Mouse (Mus musculus): ENCODE data around the gene Zfp984. TPM values are rescaled to one million over a fixed set of nuclear protein-coding genes. Genes with fewer than 3 reads are reported as not detected.
"Not testable (repeated sequence)": the region's sequence is repeated elsewhere in the genome, so short reads cannot be mapped to it uniquely, and the experiment has no call there.

Gene Zfp984
- 3.7 and 4.0 TPM in 2 replicates for polyA plus RNA-seq (2012; rRNA removed)

DNA sequence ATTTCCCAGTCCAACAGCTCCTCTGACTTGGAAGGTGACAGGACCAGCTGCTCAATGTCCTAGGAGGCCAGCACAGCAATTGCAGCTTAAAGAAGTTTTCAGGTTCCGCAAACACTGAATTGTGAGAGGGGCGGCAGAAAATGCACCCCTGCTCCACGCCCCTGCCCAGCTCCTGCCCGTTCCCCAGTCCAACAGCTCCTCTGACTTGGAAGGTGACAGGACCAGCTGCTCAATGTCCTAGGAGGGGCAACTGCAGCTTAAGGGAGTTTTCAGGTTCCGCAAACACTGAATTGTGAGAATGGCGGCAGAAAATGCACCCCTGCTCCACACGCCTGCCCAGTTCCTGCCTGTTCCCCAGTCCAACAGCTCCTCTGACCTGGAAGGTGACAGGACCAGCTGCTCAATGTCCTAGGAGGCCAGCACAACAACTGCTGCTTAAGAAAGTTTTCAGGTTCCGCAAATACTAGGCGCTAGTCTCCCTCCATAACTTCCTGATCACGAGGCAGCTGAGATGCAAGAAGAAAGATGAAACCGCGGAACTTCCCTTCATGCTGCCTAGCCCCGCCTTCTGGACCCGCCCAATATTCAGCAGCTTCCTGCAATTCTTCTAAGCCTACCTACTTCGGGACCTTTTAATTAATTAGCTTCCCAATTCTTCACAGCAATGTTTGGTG lies at the start of gene Zfp984:
TSS of gene Zfp984 (minus strand) at position 497 of the 674 bp plus-strand sequence.
- H3K4me3 ChIP-seq (ENCODE audit: insufficient read depth, low read length) = peak within 1 kb of the TSS; percentile 31
- H3K4me1 ChIP-seq (ENCODE audit: control insufficient read depth, insufficient read depth, low read length); H3K27ac ChIP-seq (ENCODE audit: insufficient read depth, low read length): not testable (repeated sequence)

DNA sequence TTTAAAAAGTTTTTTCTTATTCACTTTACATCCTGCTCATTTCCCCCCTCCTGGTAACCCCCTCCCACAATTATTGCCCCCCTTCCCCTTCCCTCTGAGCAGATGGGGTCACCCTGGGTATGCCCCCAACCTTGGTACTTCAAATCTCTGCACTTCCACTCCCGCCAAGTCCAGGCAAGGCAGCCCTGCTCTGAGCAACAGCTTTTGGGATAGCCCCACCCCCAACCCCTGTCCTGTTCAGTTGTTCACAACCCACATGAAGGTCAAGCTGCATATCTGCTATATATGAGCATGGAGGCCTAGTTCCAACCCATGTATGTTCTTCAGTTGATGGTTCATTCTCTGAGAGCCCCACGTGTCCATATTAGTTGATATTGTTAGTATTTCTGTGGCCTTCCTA lies 41.2 kb upstream of the Zfp984 start:
- Histone ChIP-seq H3K27ac (ENCODE audit: insufficient read depth, low read length) (no peak overlapping the region), H3K4me3 (ENCODE audit: insufficient read depth, low read length) (no peak overlapping the region), H3K4me1 (ENCODE audit: control insufficient read depth, insufficient read depth, low read length) (no peaks in the 10 kb centered on the region)
- TF ChIP-seq POLR2A (IDR thresholded peaks at IDR 0.05; ENCODE audit: extremely low read depth, insufficient read depth, low read length) (no peak), CTCF (IDR thresholded peaks at IDR 0.05; ENCODE audit: extremely low read depth, insufficient read depth, low read length) (no peak)

GRCm38 (mm10) chr4:147848584-147848991 lies 39.0 kb upstream of the Zfp984 start:
- TF ChIP-seq POLR2A (IDR thresholded peaks at IDR 0.05; ENCODE audit: extremely low read depth, insufficient read depth, low read length) (no peak), CTCF (IDR thresholded peaks at IDR 0.05; ENCODE audit: extremely low read depth, insufficient read depth, low read length) (no peak)
- Histone ChIP-seq H3K27ac (ENCODE audit: insufficient read depth, low read length) (peak overlapping the region; percentile 66; the same call in 1 of the 2 replicates), H3K4me1 (ENCODE audit: control insufficient read depth, insufficient read depth, low read length) (no peaks in the 10 kb centered on the region), H3K4me3 (ENCODE audit: insufficient read depth, low read length) (peak overlapping the region; percentile 91)

DNA sequence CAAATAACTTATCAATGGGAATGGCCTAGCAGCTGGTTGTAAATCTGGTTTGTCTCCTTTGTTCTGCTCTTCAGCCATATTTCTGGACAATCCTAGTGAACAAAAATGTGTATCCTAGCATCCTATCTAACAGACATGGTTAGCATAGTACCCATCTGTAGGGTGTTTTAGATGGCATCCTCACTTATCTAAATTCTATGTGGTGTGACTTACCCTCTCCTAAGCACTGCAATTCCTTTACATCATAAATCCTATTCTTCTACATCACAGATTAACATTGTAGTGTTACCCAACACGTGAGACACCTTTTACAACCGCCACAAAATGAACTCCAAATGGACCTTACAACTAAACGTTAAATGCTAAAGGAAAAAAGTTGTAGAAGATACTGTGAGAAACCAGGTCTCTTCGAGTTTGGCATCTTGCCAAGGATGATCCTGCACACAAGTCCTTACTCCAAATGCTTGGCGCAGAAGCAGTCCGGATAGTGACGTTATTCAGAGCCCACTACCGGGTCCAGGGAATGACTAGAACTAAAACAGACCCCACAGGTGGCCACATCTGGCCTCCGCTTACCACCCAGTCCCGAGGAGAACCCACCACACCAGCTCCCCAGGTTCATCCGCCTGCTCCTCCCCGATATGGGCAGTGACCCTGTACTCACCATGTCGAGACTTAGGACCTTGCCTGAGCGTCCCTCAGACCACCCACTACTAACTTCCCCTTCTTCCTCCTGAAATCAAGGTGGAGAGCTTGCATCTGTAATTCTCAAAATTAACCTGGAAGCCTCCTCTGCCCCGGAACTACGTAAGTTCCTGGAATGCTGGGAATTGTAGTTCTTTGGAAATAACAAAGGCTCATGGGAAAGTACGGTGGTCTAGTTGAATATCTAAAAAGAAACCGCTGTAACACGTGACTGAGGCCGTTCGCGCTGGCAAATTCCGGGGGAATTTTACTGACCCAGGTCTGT lies 38.3 kb upstream of the Zfp984 start, which contains the start of gene Zfp933:
TSS of gene Zfp933 (minus strand) at position 753 of the 970 bp plus-strand sequence.
- peak within 1 kb of the TSS; percentile 91 for H3K4me3 ChIP-seq (ENCODE audit: insufficient read depth, low read length)
- H3K4me1 ChIP-seq (ENCODE audit: control insufficient read depth, insufficient read depth, low read length) = no peaks in the 10 kb centered on the region
- TF ChIP-seq POLR2A (IDR thresholded peaks at IDR 0.05; ENCODE audit: extremely low read depth, insufficient read depth, low read length) (peak; percentile 59), CTCF (IDR thresholded peaks at IDR 0.05; ENCODE audit: extremely low read depth, insufficient read depth, low read length) (no peak)
- H3K27ac ChIP-seq (ENCODE audit: insufficient read depth, low read length) = peak within 1 kb of the TSS; percentile 66; the same call in 1 of the 2 replicates

DNA sequence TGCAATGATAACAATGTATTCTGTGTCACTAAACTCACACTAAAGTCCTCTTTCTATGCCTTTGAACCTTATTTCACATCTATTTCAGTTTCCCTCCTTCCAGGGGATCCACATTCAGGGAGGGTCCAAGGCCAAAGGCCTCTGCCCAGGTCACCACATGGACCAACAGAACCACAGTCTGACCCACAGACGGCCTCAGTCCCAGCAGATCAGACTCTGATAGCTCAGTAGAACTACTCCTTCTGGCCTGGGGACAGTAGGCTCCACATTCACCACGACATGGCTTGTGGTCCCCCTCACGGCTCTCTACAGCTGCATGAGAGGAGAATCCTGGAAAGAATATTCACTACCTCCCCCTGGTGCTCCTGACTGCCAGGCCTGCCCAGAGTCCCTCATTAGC lies 33.3 kb upstream of the Zfp984 start:
- no peak overlapping the region for H3K27ac ChIP-seq (ENCODE audit: insufficient read depth, low read length)
- H3K4me1 ChIP-seq (ENCODE audit: control insufficient read depth, insufficient read depth, low read length) = no peaks in the 10 kb centered on the region
- no peak overlapping the region for H3K4me3 ChIP-seq (ENCODE audit: insufficient read depth, low read length)
- TF ChIP-seq CTCF (IDR thresholded peaks at IDR 0.05; ENCODE audit: extremely low read depth, insufficient read depth, low read length) (no peak), POLR2A (IDR thresholded peaks at IDR 0.05; ENCODE audit: extremely low read depth, insufficient read depth, low read length) (no peak)

GRCm38 (mm10) chr4:147839282-147839681 lies 29.7 kb upstream of the Zfp984 start:
- not testable (repeated sequence) for H3K4me1 ChIP-seq (ENCODE audit: control insufficient read depth, insufficient read depth, low read length); H3K4me3 ChIP-seq (ENCODE audit: insufficient read depth, low read length)

GRCm38 (mm10) chr4:147824389-147824788 lies 14.8 kb upstream of the Zfp984 start:
- Histone ChIP-seq H3K4me1 (ENCODE audit: control insufficient read depth, insufficient read depth, low read length) (no peaks in the 10 kb centered on the region), H3K27ac (ENCODE audit: insufficient read depth, low read length) (no peak overlapping the region), H3K4me3 (ENCODE audit: insufficient read depth, low read length) (no peak overlapping the region)
- TF ChIP-seq CTCF (IDR thresholded peaks at IDR 0.05; ENCODE audit: extremely low read depth, insufficient read depth, low read length) (no peak), POLR2A (IDR thresholded peaks at IDR 0.05; ENCODE audit: extremely low read depth, insufficient read depth, low read length) (no peak)

More at GRCm38 (mm10) chr4:147839282-147839681, 29.7 kb upstream of the Zfp984 start:
- not testable (repeated sequence) for H3K27ac ChIP-seq (ENCODE audit: insufficient read depth, low read length)

- not testable (repeated sequence) for H3K4me1 ChIP-seq (ENCODE audit: control insufficient read depth, insufficient read depth, low read length); H3K27ac ChIP-seq (ENCODE audit: insufficient read depth, low read length); H3K4me3 ChIP-seq (ENCODE audit: insufficient read depth, low read length)
These were observed 11.8 kb upstream of the Zfp984 start for GRCm38 (mm10) chr4:147821414-147821813.

GRCm38 (mm10) chr4:147819659-147820058 lies 10.1 kb upstream of the Zfp984 start:
- H3K27ac ChIP-seq (ENCODE audit: insufficient read depth, low read length); H3K4me3 ChIP-seq (ENCODE audit: insufficient read depth, low read length); H3K4me1 ChIP-seq (ENCODE audit: control insufficient read depth, insufficient read depth, low read length): not testable (repeated sequence)

GRCm38 (mm10) chr4:147814592-147815167 lies 5.1 kb upstream of the Zfp984 start:
- H3K4me1 ChIP-seq (ENCODE audit: control insufficient read depth, insufficient read depth, low read length) = no peaks in the 10 kb centered on the region
- TF ChIP-seq POLR2A (IDR thresholded peaks at IDR 0.05; ENCODE audit: extremely low read depth, insufficient read depth, low read length) (no peak), CTCF (IDR thresholded peaks at IDR 0.05; ENCODE audit: extremely low read depth, insufficient read depth, low read length) (no peak)
- H3K4me3 ChIP-seq (ENCODE audit: insufficient read depth, low read length) = no peak overlapping the region
- H3K27ac ChIP-seq (ENCODE audit: insufficient read depth, low read length) = no peak overlapping the region

Data from cortical plate, adult 2 months (tissue).